Mouse (Mus musculus): Measurements from ENCODE around the gene Vmn1r208. TPM values are rescaled to one million over a fixed set of nuclear protein-coding genes. Genes with fewer than 3 reads are reported as not detected.
"Not testable (repeated sequence)": the region's sequence is repeated elsewhere in the genome, so short reads cannot be mapped to it uniquely, and the experiment has no call there.

Vmn1r208 gene
- not detected for total RNA-seq (2022)

DNA sequence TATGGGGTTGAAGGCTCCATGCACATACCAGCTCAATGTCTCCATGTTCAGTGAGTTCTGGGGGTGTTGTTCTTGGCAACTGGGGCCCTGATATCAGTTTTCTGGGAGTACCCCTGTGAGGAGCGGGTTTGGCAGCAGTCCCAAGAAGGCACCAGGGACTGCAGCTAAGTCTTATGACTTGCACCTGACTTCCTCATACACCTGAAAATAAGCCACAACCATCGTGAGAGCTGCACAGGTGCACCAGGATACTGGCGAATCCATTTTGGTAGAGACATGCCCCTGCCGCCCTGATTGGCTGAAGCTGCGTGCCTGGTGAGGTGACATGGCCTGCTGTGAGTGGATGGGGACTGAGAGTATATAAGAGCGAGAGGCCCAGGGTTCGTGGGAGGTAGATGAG lies at the start of gene Vmn1r208:
Vmn1r208 (minus strand) TSS at position 101 of the 400 bp plus-strand sequence.
- not testable (repeated sequence) for DNase-seq (ENCODE audit: low spot score)

GRCm38 (mm10) chr13:22821601-22822000 lies 44.4 kb upstream of the Vmn1r208 start:
- DNase-seq (ENCODE audit: low spot score) = not testable (repeated sequence)

DNA sequence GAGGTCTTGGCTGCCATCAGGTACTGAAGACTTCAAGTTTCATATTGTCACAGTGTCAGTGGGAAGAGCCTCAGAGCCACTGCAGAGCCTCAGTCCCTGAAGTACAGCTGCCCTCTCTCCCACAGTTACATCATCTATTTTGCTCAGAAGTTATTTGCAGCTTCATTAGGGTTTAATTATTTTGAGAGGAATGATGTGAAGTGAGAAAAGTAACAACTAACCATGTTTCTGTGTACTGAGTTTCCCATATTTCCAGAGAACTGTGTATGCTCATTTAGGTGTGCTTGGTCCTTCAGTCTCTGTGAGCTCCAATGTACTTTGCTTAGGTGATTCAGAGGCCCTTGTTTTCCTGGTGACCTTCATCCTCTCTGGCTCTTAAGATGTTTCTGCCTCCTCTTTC lies 32.4 kb upstream of the Vmn1r208 start, which contains the start of gene Vmn1r209:
Vmn1r209 (minus strand) TSS at position 101 of the 400 bp plus-strand sequence.
- not testable (repeated sequence) for DNase-seq (ENCODE audit: low spot score)

DNA sequence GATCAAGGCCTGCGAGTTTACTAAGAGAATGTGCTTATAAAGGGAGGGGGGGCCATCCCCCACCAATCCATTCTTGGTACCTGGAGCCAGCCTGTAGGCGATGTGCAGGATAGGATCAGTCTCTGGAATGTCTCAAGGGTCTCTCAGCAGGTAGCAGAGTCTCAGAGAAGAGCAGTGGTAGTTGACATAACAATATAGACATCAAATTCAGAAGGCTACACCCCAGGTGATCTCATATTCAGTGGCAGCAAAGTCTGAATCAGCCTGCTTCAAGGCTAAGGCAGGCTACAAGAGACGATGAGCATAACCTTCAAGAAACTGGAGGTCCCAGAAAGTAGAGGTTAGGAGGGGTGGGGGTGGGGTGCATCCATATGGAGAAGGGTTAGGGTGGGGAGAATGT lies 10.9 kb upstream of the Vmn1r208 start:
- DNase-seq (ENCODE audit: low spot score) = not testable (repeated sequence)

DNA sequence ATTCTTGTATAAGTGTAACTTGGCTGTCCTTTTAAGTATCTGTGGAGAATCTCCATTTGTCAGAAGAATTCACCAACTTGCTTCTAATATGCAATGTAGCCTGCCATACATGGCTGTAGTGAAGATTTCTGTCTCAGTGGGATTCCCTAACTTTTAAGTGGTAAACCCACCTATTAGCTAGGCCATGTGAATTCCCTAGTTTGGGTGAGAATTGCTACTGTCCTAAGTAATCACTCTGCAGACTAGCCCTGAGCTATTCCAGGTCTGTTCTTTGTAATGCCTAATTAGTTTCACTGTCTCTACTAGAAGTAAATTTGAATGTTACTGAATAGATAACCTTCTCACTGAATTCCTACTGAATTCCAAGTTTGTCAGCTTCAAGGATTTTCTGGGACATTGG lies 7.0 kb upstream of the Vmn1r208 start:
- not testable (repeated sequence) for DNase-seq (ENCODE audit: low spot score)

GRCm38 (mm10) chr13:22771592-22771991 lies 5.6 kb downstream of the Vmn1r208 start:
- not testable (repeated sequence) for DNase-seq (ENCODE audit: low spot score)

- no peak for DNase-seq (ENCODE audit: low spot score)
Measured at GRCm38 (mm10) chr13:22747524-22747923, 29.7 kb downstream of the Vmn1r208 start.

DNA sequence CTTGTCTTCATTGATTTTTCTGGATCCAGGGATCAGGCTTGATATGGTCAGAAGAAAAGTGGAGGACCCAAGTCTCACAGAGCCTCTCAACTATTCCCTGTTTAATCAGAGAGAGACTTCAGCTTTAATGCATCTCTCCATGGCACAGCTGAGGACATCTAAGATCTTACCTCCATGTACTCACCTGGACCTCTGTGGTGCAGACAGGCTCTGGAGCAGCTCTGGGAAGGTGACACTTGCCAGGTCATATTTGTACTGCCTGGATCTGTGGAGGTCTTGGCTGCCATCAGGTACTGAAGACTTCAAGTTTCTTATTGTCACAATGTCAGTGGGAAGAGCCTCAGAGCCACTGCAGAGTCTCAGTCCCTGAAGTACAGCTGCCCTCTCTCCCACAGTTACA lies 47.7 kb downstream of the Vmn1r208 start, which contains the start of gene Vmn1r207-ps:
Vmn1r207-ps (minus strand) TSS at position 101 of the 400 bp plus-strand sequence.
- not testable (repeated sequence) for DNase-seq (ENCODE audit: low spot score)

Other genes starting within 250 kb of the Vmn1r208 start
- not detected for gene Vmn1r204, start 224.2 kb downstream of the Vmn1r208 start, total RNA-seq (2022)
- gene Vmn1r205, start 184.4 kb downstream of the Vmn1r208 start, total RNA-seq (2022) = not detected
- gene Vmn1r206, start 153.1 kb downstream of the Vmn1r208 start, total RNA-seq (2022) = not detected
- not detected for gene Vmn1r207-ps, start 47.8 kb downstream of the Vmn1r208 start, total RNA-seq (2022)
- gene Vmn1r209, start 32.3 kb upstream of the Vmn1r208 start, total RNA-seq (2022) = not detected
- not detected for gene Vmn1r210, start 53.9 kb upstream of the Vmn1r208 start, total RNA-seq (2022)
- not detected for gene Vmn1r211, start 80.2 kb upstream of the Vmn1r208 start, total RNA-seq (2022)
- gene Vmn1r212, start 106.8 kb upstream of the Vmn1r208 start, total RNA-seq (2022) = not detected
- not detected for gene Vmn1r213, start 230.3 kb upstream of the Vmn1r208 start, total RNA-seq (2022)